Mouse (Mus musculus) CD8-positive naive resting alpha-beta T cell, adult 2 months (primary cell): ENCODE data around the gene Sct.
"Not testable (repeated sequence)": the region's sequence is repeated elsewhere in the genome, so short reads cannot be mapped to it uniquely, and the experiment has no call there.

Source experiments
- DNase-seq, 2 experiments: peaks; one replicate each; pipeline ENCODE4 v3.0.0; 2022; ENCODE audit warnings: low read depth in 2 of 2, low spot score in 2 of 2

Gene Sct

GRCm38 (mm10) chr7:141291921-141292582 lies 13.1 kb upstream of the Sct start, which contains the start of gene Drd4:
Drd4 (plus strand) TSS chr7:141292006.
- DNase-seq = no peak

- DNase-seq = no peak
Measured at GRCm38 (mm10) chr7:141288042-141288441, 9.1 kb upstream of the Sct start.

- DNase-seq = no peak
Measured at GRCm38 (mm10) chr7:141282756-141283155, 3.8 kb upstream of the Sct start.

- DNase-seq = no peak
Measured at GRCm38 (mm10) chr7:141281442-141281841, 2.5 kb upstream of the Sct start.

GRCm38 (mm10) chr7:141277701-141278678 lies 943 bp downstream of the Sct start:
- DNase-seq = no peak

GRCm38 (mm10) chr7:141276546-141276945 lies 2.4 kb downstream of the Sct start, which contains the start of gene Cdhr5:
Cdhr5 (minus strand) TSS chr7:141276786.
- DNase-seq = no peak

- DNase-seq = no peak
Measured at GRCm38 (mm10) chr7:141275356-141275755, 3.6 kb downstream of the Sct start.

- DNase-seq = no peak
Measured at GRCm38 (mm10) chr7:141270631-141271030, 8.3 kb downstream of the Sct start.

GRCm38 (mm10) chr7:141269273-141269545 lies 9.7 kb downstream of the Sct start:
- no peak for DNase-seq

- DNase-seq = peak in 1 of 2 experiments; percentile 19
Measured at GRCm38 (mm10) chr7:141268466-141269272, 10.3 kb downstream of the Sct start.

- peak; percentile 82 to 88 for DNase-seq
Measured at GRCm38 (mm10) chr7:141265739-141266561, 13.0 kb downstream of the Sct start, which contains the start of gene Irf7. Irf7 (minus strand) TSS chr7:141266481.

- peak in 1 of 2 experiments; percentile 19 for DNase-seq
Measured at GRCm38 (mm10) chr7:141265411-141265738, 13.6 kb downstream of the Sct start.

GRCm38 (mm10) chr7:141264761-141265410 lies 14.0 kb downstream of the Sct start:
- DNase-seq = peak; percentile 55 to 67

GRCm38 (mm10) chr7:141264041-141264700 lies 14.8 kb downstream of the Sct start:
- no peak for DNase-seq

GRCm38 (mm10) chr7:141263640-141264039 lies 15.3 kb downstream of the Sct start:
- no peak for DNase-seq

- no peak for DNase-seq
Measured at GRCm38 (mm10) chr7:141261480-141261879, 17.5 kb downstream of the Sct start.

GRCm38 (mm10) chr7:141256159-141256558 lies 22.8 kb downstream of the Sct start:
- no peak for DNase-seq

GRCm38 (mm10) chr7:141250486-141250885 lies 28.4 kb downstream of the Sct start:
- DNase-seq = not testable (repeated sequence)

GRCm38 (mm10) chr7:141231551-141231950 lies 47.4 kb downstream of the Sct start:
- no peak for DNase-seq
